Mouse (Mus musculus) right cerebral cortex, postnatal 4 days (tissue): ENCODE measurements around the gene Agbl5.

Experiments used
- DNase-seq: peaks from one replicate; pipeline ENCODE4 v3.0.0-alpha.2; 2022

The Agbl5 gene

DNA sequence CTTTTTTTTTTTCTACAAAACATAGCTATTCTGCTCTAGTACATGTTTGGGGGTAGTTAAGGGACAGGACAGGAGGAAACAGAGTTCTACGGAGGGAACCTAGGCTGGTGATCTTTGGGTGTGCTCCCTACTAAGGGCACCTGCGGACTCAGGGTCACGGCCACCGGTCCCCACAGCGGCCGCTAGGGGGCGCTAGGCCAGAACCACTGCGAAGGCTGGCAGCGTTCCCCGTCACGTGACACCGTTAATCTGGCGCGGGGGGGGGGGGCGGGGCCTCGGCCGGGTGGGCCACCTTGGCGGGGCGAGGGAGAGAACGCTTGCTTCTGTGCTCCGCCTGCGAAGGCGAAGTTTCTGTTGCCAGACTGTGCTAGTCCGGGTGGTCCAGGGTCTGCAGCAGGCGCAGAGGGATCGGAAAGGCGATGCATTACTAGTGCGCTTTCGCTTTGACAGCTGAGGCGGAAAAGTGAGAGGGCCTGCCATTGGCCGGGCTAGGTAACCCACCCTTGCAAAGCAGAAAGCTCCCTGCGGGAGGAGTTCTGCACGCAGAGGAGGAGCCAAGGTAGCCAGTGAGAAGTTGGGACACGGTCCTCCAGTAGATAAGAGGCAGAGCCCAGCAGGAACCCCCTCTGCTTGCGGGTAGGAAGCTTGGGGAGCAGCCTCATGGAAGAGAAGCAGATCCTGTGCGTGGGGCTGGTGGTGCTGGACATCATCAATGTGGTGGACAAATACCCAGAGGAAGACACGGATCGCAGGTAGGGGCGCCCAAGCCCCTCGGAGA is 33.0 kb downstream of the Agbl5 start, which contains the start of gene Khk:
Gene Khk, plus strand, starts transcription at position 176 of the 778 bp plus-strand sequence.
- DNase-seq: peak; percentile 98

DNA sequence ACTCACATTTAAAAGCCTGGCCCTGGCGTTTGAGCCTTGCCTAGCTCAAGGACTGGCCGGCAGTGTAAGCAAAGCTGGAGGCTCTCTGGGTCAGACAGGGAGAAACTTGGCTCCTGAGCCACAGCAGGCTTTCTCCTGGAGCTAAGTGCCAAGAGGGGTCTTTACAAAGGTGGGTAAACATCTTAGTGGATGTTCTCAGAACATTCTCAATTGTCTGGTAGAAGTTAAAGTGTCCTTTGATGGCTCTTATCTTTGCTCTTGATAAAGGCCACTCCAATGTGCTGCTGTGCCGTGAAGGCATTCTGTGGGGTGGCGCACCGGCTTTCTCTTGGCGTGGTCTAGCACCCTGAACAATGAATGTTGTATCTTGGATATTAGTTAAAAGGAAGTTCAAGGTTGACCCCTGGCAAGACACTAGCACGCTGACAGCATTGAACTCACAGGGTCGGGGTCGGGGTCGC is 34.1 kb downstream of the Agbl5 start:
- no peak for DNase-seq

DNA sequence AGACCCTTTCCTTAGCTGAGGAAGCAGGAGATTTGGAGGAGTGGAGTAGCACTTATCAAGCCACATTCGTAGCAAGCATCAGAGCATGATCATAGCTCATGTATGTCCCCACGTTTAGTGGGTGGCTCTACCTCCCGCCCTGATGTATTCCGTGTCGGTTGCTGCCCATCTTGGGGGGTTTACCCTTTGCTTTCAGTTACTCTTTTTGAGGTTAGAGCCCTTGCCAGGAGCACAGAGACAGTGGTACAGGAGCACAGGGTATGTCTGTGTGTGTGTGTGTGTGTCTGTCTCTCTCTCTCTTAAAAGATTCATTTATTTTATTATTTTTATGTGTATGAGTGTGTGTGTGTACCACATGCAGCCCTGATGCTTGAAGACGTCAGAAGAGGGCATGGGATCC is 34.6 kb downstream of the Agbl5 start:
- DNase-seq: no peak

GRCm38 (mm10) chr5:30924614-30925013 is 36.1 kb downstream of the Agbl5 start:
- DNase-seq: no peak

DNA sequence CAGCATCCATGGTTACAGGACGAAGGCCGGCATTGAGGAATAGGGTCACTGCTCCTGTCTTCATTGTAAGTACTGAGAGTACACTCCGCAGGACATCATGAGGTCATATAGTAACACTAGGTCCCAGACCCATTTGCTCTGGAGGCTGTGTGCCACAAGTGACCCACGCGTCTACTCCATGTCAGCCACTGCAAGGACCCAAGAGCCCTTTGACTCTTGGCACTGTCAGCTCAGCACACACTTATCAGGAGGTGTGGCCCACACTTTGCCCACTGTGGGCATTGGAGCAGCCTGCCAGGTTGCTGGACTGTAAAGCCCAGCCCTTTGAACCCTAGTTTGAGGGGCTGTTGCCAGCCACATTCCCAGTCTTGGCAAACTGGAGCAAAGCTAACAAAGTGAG is 36.7 kb downstream of the Agbl5 start:
- no peak for DNase-seq

DNA sequence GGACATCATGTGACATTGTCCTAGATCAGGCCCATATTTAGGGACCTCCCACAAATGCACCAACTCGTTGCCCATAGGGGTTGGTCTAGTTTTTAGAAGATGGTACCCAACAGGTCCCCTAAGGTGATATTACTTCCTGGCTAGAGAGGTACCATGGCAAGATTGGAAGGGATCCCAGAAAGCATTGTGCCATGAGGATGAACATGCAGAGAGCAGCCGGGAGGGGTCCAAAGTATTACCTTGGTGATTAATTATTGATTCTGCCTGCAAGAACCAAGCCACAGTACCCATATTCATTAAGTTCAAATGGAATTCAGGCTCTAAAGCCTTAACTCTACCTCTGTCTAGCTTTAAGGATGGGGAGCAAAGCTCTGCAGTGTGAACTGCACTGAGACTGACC is 37.6 kb downstream of the Agbl5 start:
- DNase-seq: no peak

- DNase-seq: no peak
These were observed 39.5 kb downstream of the Agbl5 start for GRCm38 (mm10) chr5:30927945-30928529.

DNA sequence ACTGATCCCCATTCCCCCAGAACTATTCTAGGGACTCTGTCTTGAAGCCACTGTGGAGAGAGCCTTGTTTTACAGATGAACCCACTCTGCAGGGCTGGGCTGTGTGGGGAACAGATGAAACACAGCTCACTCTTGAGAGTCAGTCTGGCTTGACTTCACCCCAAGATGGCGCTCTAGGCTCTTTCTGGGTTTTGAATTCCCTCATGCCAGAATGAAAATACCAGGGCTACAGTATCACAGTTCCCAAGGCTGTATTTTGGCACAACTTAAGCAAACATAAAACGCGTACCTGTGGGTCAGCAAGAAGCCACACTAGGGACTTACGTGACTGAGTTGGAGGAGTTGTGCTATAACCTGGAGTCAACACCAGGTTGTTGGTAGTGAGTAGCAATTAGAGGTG is 41.6 kb downstream of the Agbl5 start:
- peak; percentile 84 for DNase-seq

GRCm38 (mm10) chr5:30930846-30931245 is 42.4 kb downstream of the Agbl5 start:
- DNase-seq: no peak

DNA sequence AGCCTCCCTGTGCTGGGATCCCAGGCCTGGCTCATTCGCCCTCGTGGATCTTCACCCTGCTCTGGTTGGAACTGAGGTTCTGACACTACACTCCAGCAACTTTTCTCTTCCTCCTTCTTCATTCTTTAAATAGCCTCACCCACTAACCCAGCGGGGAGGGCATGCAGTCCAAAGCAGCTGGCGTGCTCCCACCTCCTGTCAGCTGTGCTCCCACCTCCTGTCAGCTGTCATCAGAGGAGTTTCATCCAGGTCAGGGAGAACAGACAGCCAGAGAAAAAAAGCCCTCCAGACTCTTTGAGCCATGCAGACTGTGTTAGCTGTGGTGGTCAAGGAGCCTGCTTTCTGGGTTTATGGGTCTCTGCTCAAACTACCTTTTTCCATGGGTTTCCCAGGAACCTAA is 42.9 kb downstream of the Agbl5 start:
- DNase-seq: no peak

DNA sequence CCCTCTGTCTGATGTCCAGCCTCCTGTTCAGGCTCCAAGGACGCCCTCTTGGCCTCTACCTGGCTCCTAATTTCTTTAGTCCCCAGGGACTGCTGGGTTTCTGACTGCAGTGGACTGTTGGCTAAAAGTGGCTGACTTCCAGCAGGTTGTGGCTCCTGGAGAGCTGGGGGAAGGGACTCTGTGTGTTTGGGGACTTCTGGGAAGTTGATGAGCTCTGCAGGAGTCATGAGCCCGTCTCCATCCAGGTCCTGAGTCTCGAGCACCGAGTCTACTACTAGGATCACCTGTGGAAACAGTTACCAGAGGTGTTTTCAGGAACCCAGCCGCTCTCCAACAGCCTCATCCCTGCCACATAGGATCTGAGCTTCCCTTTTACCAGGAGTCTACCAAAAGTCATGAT is 45.2 kb downstream of the Agbl5 start:
- no peak for DNase-seq

- DNase-seq: no peak
These were observed 46.4 kb downstream of the Agbl5 start for GRCm38 (mm10) chr5:30934725-30935461.

DNA sequence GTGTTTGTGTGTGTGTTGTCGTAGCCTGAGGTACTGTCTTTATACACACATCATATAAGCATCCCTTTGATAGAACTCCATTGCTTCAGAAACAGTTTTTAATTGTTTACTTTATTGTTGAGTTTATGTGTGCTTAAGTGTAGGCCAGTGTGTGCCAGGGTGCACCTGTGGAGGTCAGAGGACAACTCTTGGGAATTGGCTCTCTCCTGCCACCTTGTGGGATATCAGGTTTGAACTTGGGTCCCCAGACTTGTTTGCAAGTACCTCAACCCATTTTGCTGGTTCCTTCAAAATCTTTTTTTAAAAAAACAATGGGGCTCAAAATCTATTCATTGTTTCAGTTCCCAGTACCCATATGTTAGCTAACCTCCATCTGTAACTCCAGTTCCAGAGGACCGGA is 54.5 kb downstream of the Agbl5 start:
- no peak for DNase-seq

GRCm38 (mm10) chr5:30944344-30944743 is 55.9 kb downstream of the Agbl5 start:
- no peak for DNase-seq

GRCm38 (mm10) chr5:30944956-30945781 is 56.7 kb downstream of the Agbl5 start, which contains the start of gene Cgref1:
Gene Cgref1 (minus strand): TSS chr5:30945591.
- peak; percentile 77 for DNase-seq

GRCm38 (mm10) chr5:30948620-30949019 is 60.1 kb downstream of the Agbl5 start:
- no peak for DNase-seq

DNA sequence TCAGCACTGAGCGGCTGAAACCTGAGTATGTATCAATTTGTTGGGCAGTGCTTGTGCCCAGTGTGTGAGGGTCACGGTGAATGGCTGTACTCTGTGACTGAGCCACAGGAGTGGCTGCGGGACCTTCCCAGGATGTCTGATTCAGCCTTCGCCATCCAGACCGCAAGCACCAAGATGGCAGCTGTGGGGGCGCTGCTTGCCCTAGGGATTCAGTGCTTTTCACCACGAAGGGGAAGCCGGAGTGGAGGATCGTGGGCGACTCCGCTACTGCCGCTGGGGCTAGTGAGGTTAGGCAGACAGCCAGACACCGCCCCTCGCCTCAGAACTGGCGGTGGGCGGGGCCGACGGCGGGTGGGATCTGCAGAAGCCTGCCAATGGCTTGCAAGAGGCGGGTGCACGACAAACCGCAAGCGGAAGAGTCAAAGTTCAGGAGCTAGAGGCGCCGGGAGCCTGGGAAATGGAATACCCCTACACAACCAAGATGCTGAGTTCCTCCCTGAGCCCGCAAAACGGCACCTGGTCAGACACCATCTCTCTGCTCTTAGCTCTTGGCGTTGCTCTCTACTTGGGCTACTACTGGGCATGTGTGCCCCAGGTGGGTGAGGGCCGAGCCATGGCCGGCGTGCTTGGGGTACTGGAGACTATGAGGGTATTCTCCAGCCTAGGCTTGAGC is 61.3 kb downstream of the Agbl5 start:
- peak; percentile 93 for DNase-seq

GRCm38 (mm10) chr5:30950451-30950850 is 62.0 kb downstream of the Agbl5 start:
- no peak for DNase-seq

DNA sequence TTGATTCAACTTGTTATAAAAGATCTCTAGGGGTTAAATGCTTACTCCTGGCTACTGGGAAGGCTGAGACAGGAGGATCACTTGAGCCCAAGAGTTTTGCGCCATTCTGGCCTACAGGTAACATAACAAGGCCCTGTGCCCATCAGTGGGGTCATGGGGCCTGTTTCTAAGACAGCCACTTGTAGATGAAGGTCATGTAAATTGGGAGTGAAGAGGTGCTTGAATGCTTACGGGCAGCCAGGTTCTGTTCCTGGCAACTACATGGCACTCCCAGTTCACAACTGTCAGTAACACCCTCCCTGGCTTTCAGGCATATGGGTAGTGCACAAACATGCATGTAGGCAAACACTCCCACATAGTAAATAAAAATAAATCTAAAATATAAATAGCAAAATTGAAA is 62.4 kb downstream of the Agbl5 start:
- DNase-seq: no peak

GRCm38 (mm10) chr5:30951706-30952105 is 63.2 kb downstream of the Agbl5 start:
- DNase-seq: no peak

- DNase-seq: no peak
These were observed 64.1 kb downstream of the Agbl5 start for GRCm38 (mm10) chr5:30952551-30952950.

DNA sequence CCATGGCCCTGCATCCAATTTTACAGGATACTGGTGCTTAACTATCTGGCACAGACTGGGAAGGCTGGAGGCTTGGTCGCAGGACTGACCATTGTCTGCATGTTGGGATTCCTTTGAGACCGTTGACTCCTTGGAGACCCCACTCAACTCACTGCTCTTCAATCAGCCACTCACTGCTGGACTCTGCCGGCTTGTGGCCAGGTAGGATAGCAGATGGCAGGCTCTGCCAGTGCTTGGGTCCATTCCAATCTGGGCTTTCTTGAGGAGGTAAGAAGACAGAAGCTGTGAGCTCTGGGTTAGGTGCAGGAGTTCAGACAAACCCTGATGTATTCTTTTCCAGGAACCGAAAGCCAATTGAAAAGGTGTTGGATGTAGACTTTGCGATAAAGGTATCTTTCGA is 65.6 kb downstream of the Agbl5 start:
- DNase-seq: no peak
